ENCODE assay signal across 8 mouse cellular contexts in genomic region chr1:179961777-179962176, GRCm38 (mm10). TPM values are rescaled to one million over a fixed set of nuclear protein-coding genes. Genes with fewer than 3 reads are reported as not detected.
DNase-seq lines count a peak whose midpoint lies in the region; ATAC-seq and TF ChIP-seq lines count a peak whose summit lies in the region.

No protein-coding gene starts in this region.

- H3K27me3 ChIP-seq in heart, embryonic 10.5 days (ENCODE audit: insufficient read depth, poor library complexity, severe bottlenecking) = no peaks in the 10 kb centered on the region
- H3K27me3 ChIP-seq in forebrain, embryonic 11.5 days (ENCODE audit: control insufficient read depth, insufficient read depth, low read length) = no peaks in the 10 kb centered on the region
- H3K27me3 ChIP-seq in limb, embryonic 15.5 days = no peaks in the 10 kb centered on the region
- 0 out of 2 replicates have a peak, but pooled peaks cover 6% of the 10 kb centered on the region for H3K27me3 ChIP-seq in small intestine, adult 2 months (ENCODE audit: control insufficient read depth, insufficient read depth, low read length)

- peaks cover 22% of the 10 kb centered on the region for H3K4me1 ChIP-seq in heart, embryonic 10.5 days
- peaks cover 13% of the 10 kb centered on the region for H3K4me1 ChIP-seq in forebrain, embryonic 11.5 days (replicated peaks; ENCODE audit: control insufficient read depth, insufficient read depth, low read length)
- peaks cover 21% of the 10 kb centered on the region for H3K4me1 ChIP-seq in limb, embryonic 15.5 days
- H3K4me1 ChIP-seq in small intestine, adult 2 months (ENCODE audit: control insufficient read depth, insufficient read depth, insufficient read length, low read length) = no peaks in the 10 kb centered on the region; the same call in 1 of the 2 replicates

- DNase-seq in heart, embryonic 10.5 days (ENCODE audit: low spot score) = no peak
- DNase-seq in heart, postnatal 25 days (ENCODE audit: low spot score) = no peak
- peak; percentile 37 for DNase-seq in MN1 (ENCODE audit: low spot score)
- DNase-seq in forebrain, embryonic 11.5 days (ENCODE audit: low spot score) = no peak
- no peak for DNase-seq in spleen, adult 12 weeks (ENCODE audit: low spot score)
- DNase-seq in testis, postnatal 14 days (ENCODE audit: low spot score) = no peak

- 0 out of 2 replicates have a peak overlapping the region, but pooled peaks have one; percentile 6 for H3K27ac ChIP-seq in heart, embryonic 10.5 days
- no peak overlapping the region for H3K27ac ChIP-seq in forebrain, embryonic 11.5 days (ENCODE audit: low read depth, low read length)
- no peak overlapping the region for H3K27ac ChIP-seq in limb, embryonic 15.5 days
- no peak overlapping the region for H3K27ac ChIP-seq in small intestine, adult 2 months (ENCODE audit: insufficient read depth, low read depth, low read length)

- no peaks in the 10 kb centered on the region for H3K36me3 ChIP-seq in heart, embryonic 10.5 days
- H3K36me3 ChIP-seq in forebrain, embryonic 11.5 days (ENCODE audit: control insufficient read depth, insufficient read depth, low read length) = no peaks in the 10 kb centered on the region
- no peaks in the 10 kb centered on the region for H3K36me3 ChIP-seq in limb, embryonic 15.5 days
- H3K36me3 ChIP-seq in small intestine, adult 2 months (ENCODE audit: control insufficient read depth, insufficient read depth, low read length) = no peaks in the 10 kb centered on the region

- ATAC-seq in forebrain, embryonic 11.5 days (replicated peaks; ENCODE audit: low FRiP score) = no peak
- ATAC-seq in limb, embryonic 15.5 days (ENCODE audit: insufficient number of reproducible peaks, low FRiP score, low TSS enrichment, low read depth) = no peak

- H3K9me3 ChIP-seq in heart, embryonic 10.5 days = no peaks in the 10 kb centered on the region
- H3K9me3 ChIP-seq in forebrain, embryonic 11.5 days (ENCODE audit: control insufficient read depth, low read length) = no peaks in the 10 kb centered on the region
- no peaks in the 10 kb centered on the region for H3K9me3 ChIP-seq in limb, embryonic 15.5 days

- 36% methylated on average over 4 of the region's 4 CpGs for WGBS in heart, embryonic 10.5 days
- WGBS in forebrain, embryonic 11.5 days = 43% methylated on average over 4 of the region's 4 CpGs
- WGBS in limb, embryonic 15.5 days = 41% methylated on average over 4 of the region's 4 CpGs
- 56% methylated on average over 4 of the region's 4 CpGs for WGBS in small intestine, adult 2 months

- intact Hi-C loops in heart, postnatal 25 days (cut with DNase I) = no loop called here

- H3K4me3 ChIP-seq in heart, embryonic 10.5 days = peak overlapping the region; percentile 84
- peak overlapping the region; percentile 83 for H3K4me3 ChIP-seq in forebrain, embryonic 11.5 days (ENCODE audit: low read depth, low read length)
- peak overlapping the region; percentile 80 for H3K4me3 ChIP-seq in limb, embryonic 15.5 days
- H3K4me3 ChIP-seq in small intestine, adult 2 months (ENCODE audit: low read depth, low read length) = peak overlapping the region; percentile 34; the same call in 1 of the 2 replicates

- H3K4me2 ChIP-seq in forebrain, embryonic 11.5 days (ENCODE audit: low read depth, low read length, severe bottlenecking) = peak overlapping the region; percentile 76
- H3K4me2 ChIP-seq in limb, embryonic 15.5 days = peak overlapping the region; percentile 79

- no peak overlapping the region for H3K9ac ChIP-seq in forebrain, embryonic 11.5 days (ENCODE audit: low read length)
- H3K9ac ChIP-seq in limb, embryonic 15.5 days = no peak overlapping the region

- no peak for TF ChIP-seq POLR2A in small intestine, adult 2 months (IDR thresholded peaks at IDR 0.05; ENCODE audit: low read depth, low read length)

- no peak for TF ChIP-seq CTCF in small intestine, adult 2 months (IDR thresholded peaks at IDR 0.05; ENCODE audit: extremely low read depth, insufficient read length, insufficient replicate concordance, low read depth, low read length)

RNA-seq across cellular contexts. Expression of gene Cdc42bpa, which starts 1.5 kb away (rescaled TPM):
- 12.0 and 14.8 TPM in 2 replicates for polyA plus RNA-seq in heart, embryonic 10.5 days (2016; fragmentation: Nextera tagmentation; extraction: Ambion mirVana)
- 10 to 100 TPM; 42.2 to 46.9 TPM for total RNA-seq in heart, postnatal 25 days (2021)
- polyA plus RNA-seq in forebrain, embryonic 11.5 days (2014; fragmentation: Nextera tagmentation; extraction: Ambion mirVana) = 16.4 and 17.1 TPM in 2 replicates
- polyA plus RNA-seq in limb, embryonic 15.5 days (2015; fragmentation: Nextera tagmentation; extraction: Ambion mirVana) = 15.7 and 17.6 TPM in 2 replicates
- polyA plus RNA-seq in small intestine, adult 2 months (2012; rRNA removed) = 3.3 and 6.6 TPM in 2 replicates

Comparison
In these comparisons a context has a peak if more than half of its experiments do, and no peak if none do; other contexts are left out.
1. H3K4me3 ChIP-seq: peak in every context shown above with its lines; median percentile 84 in heart, embryonic 10.5 days; 83 in forebrain, embryonic 11.5 days; 80 in limb, embryonic 15.5 days; 34 in small intestine, adult 2 months.